Mouse (Mus musculus) liver, embryonic 12.5 days (tissue): Measurements from ENCODE around the gene Gm11639. TPM values are rescaled to one million over a fixed set of nuclear protein-coding genes. Genes with fewer than 3 reads are reported as not detected.

Experiments
- ATAC-seq: fragments of 200-750 bp; cut with Nextera tagmentation; 2 replicates; pipeline ENCODE4 v1.8.0; 2017; ENCODE audit warnings: moderate number of reproducible peaks, mild to moderate bottlenecking, moderate library complexity
- H3K27ac ChIP-seq: fragments of 300-500 bp; sonication (generic); 2 replicates; pipeline ENCODE4 v1.5.1; 2016; ENCODE audit warnings: mild to moderate bottlenecking
- H3K27me3 ChIP-seq: fragments of 300-500 bp; sonication (generic); replicated peaks from 2 replicates; pipeline ENCODE4 v1.6.1; 2016; ENCODE audit warnings: mild to moderate bottlenecking, moderate library complexity
- H3K36me3 ChIP-seq: fragments of 300-500 bp; sonication (generic); 2 replicates; pipeline ENCODE4 v1.6.1; 2016; ENCODE audit warnings: mild to moderate bottlenecking, moderate library complexity
- H3K4me1 ChIP-seq: fragments of 300-500 bp; sonication (generic); 2 replicates; pipeline ENCODE4 v1.6.1; 2016
- H3K4me2 ChIP-seq: fragments of 300-500 bp; sonication (generic); 2 replicates; pipeline ENCODE4 v1.6.1; 2016; ENCODE audit warnings: mild to moderate bottlenecking, moderate library complexity
- H3K4me3 ChIP-seq: fragments of 300-500 bp; sonication (generic); 2 replicates; pipeline ENCODE4 v1.5.1; 2016; ENCODE audit warnings: mild to moderate bottlenecking, moderate library complexity
- H3K9ac ChIP-seq: fragments of 300-500 bp; sonication (generic); 2 replicates; pipeline ENCODE4 v1.6.1; 2016; ENCODE audit warnings: mild to moderate bottlenecking, moderate library complexity
- H3K9me3 ChIP-seq: fragments of 300-500 bp; sonication (generic); replicated peaks from 2 replicates; pipeline ENCODE4 v1.6.1; 2016; ENCODE audit warnings: mild to moderate bottlenecking, moderate library complexity
- WGBS: fragments of 180-500 bp; shearing (Covaris S2); methylation state at CpG from one replicate; pipeline ENCODE4 v1.1.7; 2016; ENCODE audit not compliant: insufficient replicate concordance; 5-methylcytosine and 5-hydroxymethylcytosine counted together
- polyA plus RNA-seq: library from polyadenylated mRNA; unstranded; fragments of >200 nt; fragmentation: Nextera tagmentation; extraction: Ambion mirVana; gene quantifications from 2 replicates; pipeline ENCODE4 v1.2.1, GENCODE M21; 2016

Gene Gm11639
- polyA plus RNA-seq, 1 experiment from 2014 or later: 0.05 TPM

DNA sequence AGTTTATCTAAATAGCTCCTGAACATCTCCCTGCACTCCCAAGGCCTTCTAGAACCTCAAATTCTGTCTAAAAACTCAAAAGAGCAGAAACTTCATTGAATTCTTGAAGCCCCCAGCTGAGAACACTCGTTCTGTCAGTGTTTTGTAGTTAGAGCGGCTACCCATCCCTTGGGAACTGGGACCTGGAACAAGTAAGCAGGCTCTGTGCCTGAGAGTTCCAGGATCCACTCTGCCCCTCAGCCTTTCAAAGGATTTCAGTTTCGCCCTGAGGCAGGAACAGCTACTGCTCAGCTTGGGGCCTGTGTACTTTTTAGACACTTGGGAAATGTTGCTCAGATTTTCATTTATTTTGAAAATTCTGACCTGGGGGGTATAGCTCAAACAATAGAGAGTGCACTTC lies 461.1 kb downstream of the Gm11639 start, which contains the start of gene Gm10842:
TSS of gene Gm10842 (plus strand) at position 301 of the 400 bp plus-strand sequence.
- Histone ChIP-seq H3K9me3 (no peaks in the 10 kb centered on the region), H3K4me3 (no peak within 1 kb of the TSS), H3K36me3 (peaks cover 4% of the 10 kb centered on the region; the same call in 1 of the 2 replicates), H3K27me3 (no peaks in the 10 kb centered on the region), H3K27ac (peak within 1 kb of the TSS; percentile 77; the same call in 1 of the 2 replicates), H3K4me2 (no peak within 1 kb of the TSS), H3K4me1 (peaks cover 71% of the 10 kb centered on the region), H3K9ac (no peak within 1 kb of the TSS)
- 82% methylated on average over 3 of the region's 3 CpGs for WGBS
- ATAC-seq: no peak

DNA sequence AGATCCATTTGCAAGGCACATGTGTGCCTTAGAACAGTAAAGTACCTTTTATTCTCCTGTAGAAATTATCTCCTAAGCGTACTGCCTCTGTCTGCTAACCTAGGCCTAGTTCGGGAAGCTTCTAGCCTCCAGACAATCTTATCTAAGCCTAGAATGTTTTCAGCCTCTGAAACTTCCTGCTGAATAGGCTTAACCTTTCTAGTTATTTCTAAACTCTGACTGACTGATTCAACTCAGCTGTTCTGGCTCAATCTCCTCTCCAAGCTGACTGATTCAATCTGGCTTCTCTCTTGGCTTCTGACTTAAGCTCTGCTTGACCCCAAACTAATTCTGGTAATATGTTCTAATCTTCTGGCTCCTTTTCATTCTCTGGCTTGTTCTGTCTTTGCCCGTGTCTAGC lies 463.8 kb downstream of the Gm11639 start:
- H3K4me3 ChIP-seq: no peak overlapping the region
- peaks cover 72% of the 10 kb centered on the region for H3K4me1 ChIP-seq
- H3K36me3 ChIP-seq: no peaks in the 10 kb centered on the region
- no peak overlapping the region; the same call in 1 of the 2 replicates for H3K9ac ChIP-seq
- 29% methylated on average over 3 of the region's 3 CpGs for WGBS
- H3K27ac ChIP-seq: peak overlapping the region; percentile 95
- no peaks in the 10 kb centered on the region for H3K27me3 ChIP-seq
- ATAC-seq: no peak
- no peaks in the 10 kb centered on the region for H3K9me3 ChIP-seq
- H3K4me2 ChIP-seq: no peak overlapping the region

DNA sequence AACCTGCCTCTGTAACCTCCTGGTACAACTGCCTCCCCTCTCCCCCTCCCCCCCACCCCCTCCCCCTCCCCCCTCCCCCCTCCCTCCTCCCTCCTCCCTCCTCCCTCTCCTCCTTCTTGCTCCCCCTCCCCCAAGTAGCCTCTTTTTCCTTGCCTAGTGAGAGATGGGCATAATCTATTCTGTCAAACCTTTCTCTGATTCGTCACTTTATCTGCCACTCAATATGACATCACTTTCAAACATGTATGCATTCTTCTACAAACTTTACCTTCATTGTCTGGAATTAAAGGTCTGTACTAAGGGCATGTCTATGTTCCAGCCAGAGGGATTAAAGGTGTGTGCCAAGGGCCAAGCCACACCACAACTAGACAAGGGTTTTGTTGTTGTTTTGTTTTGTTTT lies 464.3 kb downstream of the Gm11639 start:
- Histone ChIP-seq H3K9ac (no peak overlapping the region), H3K9me3 (no peaks in the 10 kb centered on the region), H3K4me3 (no peak overlapping the region), H3K27me3 (no peaks in the 10 kb centered on the region), H3K27ac (peak overlapping the region; percentile 95), H3K4me2 (no peak overlapping the region), H3K4me1 (peaks cover 72% of the 10 kb centered on the region), H3K36me3 (no peaks in the 10 kb centered on the region)
- 67% methylated on average over 1 of the region's 1 CpGs for WGBS
- no peak for ATAC-seq

DNA sequence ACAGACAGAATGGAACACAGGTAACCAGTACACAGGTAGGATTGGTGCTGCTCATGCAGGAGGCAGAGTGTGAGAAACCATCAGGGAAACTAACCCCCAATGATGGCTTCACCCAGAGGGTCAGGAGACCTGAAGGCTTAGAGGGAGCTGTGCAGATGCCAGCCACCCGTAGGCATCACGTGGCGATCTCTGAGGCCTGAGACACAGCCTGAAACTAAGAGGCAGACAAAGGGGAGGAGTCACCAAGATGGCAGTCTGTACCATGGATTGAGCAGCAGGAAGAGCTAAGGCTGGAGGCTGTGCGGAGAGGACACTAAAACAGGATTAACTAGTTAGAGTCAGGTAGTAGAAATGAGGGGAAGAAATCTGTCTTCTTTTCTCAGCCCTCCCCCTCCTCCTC lies 465.2 kb downstream of the Gm11639 start:
- 53% methylated on average over 4 of the region's 4 CpGs for WGBS
- H3K36me3 ChIP-seq: no peaks in the 10 kb centered on the region
- no peak overlapping the region for H3K4me3 ChIP-seq
- ATAC-seq: no peak
- peak overlapping the region; percentile 95 for H3K27ac ChIP-seq
- peak overlapping the region; percentile 69; the same call in 1 of the 2 replicates for H3K9ac ChIP-seq
- peaks cover 71% of the 10 kb centered on the region for H3K4me1 ChIP-seq
- no peaks in the 10 kb centered on the region for H3K9me3 ChIP-seq
- H3K27me3 ChIP-seq: no peaks in the 10 kb centered on the region
- peak overlapping the region; percentile 70 for H3K4me2 ChIP-seq

DNA sequence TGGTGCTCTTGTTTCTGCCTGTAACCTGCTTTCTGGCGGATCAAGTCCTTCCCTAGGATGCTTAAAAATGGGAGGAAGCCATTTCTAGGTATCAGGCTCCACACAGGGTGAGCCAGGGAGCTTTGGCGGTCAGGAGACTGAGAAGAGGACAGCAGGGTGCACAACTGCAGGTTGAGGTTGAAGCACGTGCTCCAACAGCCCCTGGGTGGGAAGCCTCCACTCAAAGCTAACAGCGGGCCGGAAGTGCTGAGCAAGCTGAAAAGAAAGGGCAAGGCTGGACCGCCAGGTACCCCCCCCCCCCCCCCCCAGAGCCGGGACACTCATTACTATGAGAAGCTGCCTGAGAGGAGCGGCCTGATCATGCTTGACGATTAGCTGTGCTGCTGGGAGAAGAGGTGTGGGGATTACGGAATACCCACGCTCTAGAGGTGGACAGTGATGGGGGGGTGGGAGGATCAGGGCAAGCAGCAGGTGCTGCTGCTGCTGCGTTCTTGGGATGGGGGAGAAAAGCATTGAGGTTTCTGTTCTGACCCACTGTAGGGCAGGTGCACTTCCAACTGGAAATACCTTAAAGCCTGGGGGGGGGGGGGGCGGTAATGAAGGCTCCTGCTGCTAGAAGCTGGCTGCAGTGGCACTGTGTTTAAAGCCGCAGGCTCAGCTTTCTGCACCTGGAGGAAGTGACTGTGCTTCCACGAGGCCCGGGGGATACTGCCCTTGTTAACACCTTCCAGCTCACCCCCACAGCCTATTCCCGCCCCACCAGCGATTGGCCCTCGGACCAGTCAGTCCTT lies 465.9 kb downstream of the Gm11639 start:
- H3K27me3 ChIP-seq: no peaks in the 10 kb centered on the region
- H3K4me1 ChIP-seq: peaks cover 75% of the 10 kb centered on the region
- H3K36me3 ChIP-seq: no peaks in the 10 kb centered on the region
- peak overlapping the region; percentile 33 for H3K4me3 ChIP-seq
- H3K4me2 ChIP-seq: peak overlapping the region; percentile 70
- H3K9me3 ChIP-seq: no peaks in the 10 kb centered on the region
- peak overlapping the region; percentile 69 for H3K9ac ChIP-seq
- WGBS: 18% methylated on average over 18 of the region's 19 CpGs
- H3K27ac ChIP-seq: peak overlapping the region; percentile 95
- ATAC-seq: no peak

DNA sequence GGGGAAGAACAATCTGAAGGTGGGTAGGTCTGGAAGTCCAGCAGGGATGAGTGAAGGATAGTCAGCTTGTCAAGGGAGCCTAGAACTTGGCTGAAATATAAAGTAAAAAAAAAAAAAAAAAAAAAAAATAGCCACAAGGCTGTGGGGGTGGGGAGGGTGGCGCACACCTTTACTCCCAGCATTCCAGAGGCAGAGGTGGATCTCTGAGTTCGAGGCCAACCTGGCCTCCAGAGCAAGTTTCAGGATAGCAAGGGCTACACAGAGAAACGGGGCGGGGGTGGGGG lies 466.5 kb downstream of the Gm11639 start:
- H3K4me1 ChIP-seq: peaks cover 80% of the 10 kb centered on the region
- no peak for ATAC-seq
- H3K27me3 ChIP-seq: no peaks in the 10 kb centered on the region
- 30% methylated on average over 2 of the region's 4 CpGs for WGBS
- H3K9me3 ChIP-seq: no peaks in the 10 kb centered on the region
- H3K27ac ChIP-seq: peak overlapping the region; percentile 95
- peak overlapping the region; percentile 70 for H3K4me2 ChIP-seq
- H3K4me3 ChIP-seq: peak overlapping the region; percentile 33; the same call in 1 of the 2 replicates
- no peaks in the 10 kb centered on the region for H3K36me3 ChIP-seq
- peak overlapping the region; percentile 69 for H3K9ac ChIP-seq

DNA sequence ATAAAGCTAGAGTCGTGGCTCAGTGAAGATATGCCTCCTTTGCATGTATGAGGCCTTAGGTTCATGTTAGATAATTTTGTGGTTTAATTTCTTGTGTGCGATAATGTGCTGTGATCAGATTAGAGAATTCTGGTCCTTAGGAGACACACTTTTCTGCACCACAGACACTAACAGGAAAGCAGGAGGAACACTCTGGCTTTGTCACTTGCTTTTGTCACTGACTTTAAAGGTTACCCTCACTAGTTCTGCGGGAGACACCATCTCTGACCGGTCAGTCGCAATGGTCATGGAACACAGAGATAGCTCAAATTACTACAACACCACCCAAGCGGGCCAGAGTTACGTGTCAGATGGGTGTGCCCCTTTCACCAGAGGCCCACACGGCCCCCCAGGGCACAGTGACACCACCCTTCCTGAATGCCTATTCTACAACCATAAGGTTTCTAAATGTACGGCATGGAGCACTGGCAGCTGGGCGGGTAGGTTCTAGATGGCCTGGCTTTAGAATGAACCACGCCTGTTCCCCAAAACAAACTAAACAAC lies 466.9 kb downstream of the Gm11639 start:
- Histone ChIP-seq H3K4me1 (peaks cover 85% of the 10 kb centered on the region), H3K9me3 (no peaks in the 10 kb centered on the region), H3K4me2 (peak overlapping the region; percentile 70), H3K27me3 (no peaks in the 10 kb centered on the region), H3K27ac (peak overlapping the region; percentile 95), H3K36me3 (no peaks in the 10 kb centered on the region), H3K4me3 (peak overlapping the region; percentile 33), H3K9ac (peak overlapping the region; percentile 69)
- WGBS: 17% methylated on average over 11 of the region's 11 CpGs
- peak; percentile 89 for ATAC-seq

DNA sequence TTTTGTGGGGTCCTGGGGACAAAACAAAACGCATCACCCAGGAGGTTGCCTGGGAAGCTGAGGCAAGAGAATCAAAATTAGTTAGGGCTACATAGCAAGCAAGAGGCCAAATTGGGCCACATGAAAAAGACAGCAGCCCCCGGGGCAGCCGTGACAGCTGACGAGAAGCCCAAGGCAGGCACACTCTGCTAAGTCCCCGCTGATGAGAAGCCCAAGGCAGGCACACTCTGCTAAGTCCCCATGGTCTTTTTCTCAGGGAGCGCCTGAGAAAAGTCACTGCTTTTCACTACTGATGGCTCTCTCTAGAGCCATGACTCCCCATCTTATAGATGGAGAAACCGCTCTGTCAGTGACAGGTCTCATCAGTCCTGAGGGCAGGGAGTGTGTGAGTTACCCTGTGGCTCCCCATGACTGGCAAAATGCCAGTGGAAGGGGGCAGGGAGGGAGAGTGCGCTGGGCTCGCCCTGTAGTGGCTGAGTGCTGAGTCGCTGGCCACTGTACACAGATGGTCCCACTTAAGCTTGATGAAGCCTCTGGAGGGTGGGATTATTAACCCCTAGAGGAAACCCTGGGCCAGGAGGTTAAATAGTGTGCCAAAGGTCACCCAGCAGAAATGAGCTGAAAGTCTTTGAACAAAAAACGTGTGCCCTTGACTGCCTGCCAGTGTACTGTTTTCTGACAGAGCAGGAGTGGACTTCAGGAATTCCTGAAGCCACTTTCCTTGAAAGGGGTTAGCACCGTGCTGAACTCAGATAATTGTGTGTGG lies 467.7 kb downstream of the Gm11639 start:
- Histone ChIP-seq H3K9ac (peak overlapping the region; percentile 69), H3K9me3 (no peaks in the 10 kb centered on the region), H3K4me1 (peaks cover 93% of the 10 kb centered on the region), H3K27ac (peak overlapping the region; percentile 95), H3K4me2 (peak overlapping the region; percentile 70), H3K27me3 (no peaks in the 10 kb centered on the region), H3K36me3 (no peaks in the 10 kb centered on the region), H3K4me3 (peak overlapping the region; percentile 33; the same call in 1 of the 2 replicates)
- WGBS: 35% methylated on average over 12 of the region's 12 CpGs
- peak; percentile 79 for ATAC-seq

DNA sequence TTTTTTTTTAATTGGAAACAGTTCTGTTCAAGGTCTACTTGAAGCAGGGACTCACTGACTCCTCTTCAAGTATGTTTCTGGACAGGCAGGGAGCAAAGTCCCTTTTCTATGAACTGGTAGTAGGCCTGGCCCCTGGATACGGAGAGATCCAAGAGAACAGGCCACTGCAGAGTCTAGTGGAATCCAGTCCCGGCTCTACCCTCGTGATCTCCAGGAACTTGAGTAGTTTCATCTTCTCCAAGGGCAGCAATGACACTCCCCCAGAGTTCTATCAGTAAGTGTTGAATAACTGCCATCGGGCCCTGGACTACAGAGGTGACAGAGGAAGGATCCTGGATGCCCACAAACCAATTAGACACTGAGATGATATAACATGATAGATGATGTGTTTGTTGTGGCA lies 470.4 kb downstream of the Gm11639 start:
- Histone ChIP-seq H3K4me1 (peaks cover 88% of the 10 kb centered on the region), H3K36me3 (no peaks in the 10 kb centered on the region), H3K4me3 (no peak overlapping the region), H3K4me2 (peak overlapping the region; percentile 62), H3K9ac (0 out of 2 replicates have a peak overlapping the region, but pooled peaks have one; percentile 12), H3K27ac (peak overlapping the region; percentile 81), H3K27me3 (no peaks in the 10 kb centered on the region), H3K9me3 (no peaks in the 10 kb centered on the region)
- WGBS: 64% methylated on average over 4 of the region's 4 CpGs
- ATAC-seq: no peak

DNA sequence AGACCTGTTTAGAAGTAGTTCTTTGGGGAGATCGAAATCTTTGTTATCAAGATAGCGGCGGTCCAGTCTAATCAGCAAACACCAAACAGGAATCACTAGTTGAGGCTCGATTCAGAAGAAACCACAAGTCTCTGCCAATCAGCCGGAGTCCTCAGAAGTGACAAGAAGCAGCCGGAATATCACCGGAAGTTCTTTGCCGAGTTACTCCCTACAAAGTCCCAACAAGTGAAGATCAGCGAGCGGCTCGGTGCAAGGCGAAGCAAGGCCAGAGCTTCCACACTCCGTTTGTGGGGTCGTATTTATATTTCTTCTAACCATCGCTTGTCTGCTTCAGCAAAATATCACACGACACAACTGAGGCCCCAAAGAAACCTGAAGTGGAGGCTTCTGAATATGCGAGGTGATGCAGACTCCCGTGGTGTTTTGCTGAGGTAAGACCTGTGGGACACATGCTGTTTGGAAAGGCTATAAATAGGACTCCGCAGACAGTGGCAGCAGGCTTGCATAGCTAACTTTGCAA lies 471.3 kb downstream of the Gm11639 start:
- peak overlapping the region; percentile 50 for H3K4me3 ChIP-seq
- ATAC-seq: no peak
- peaks cover 83% of the 10 kb centered on the region for H3K4me1 ChIP-seq
- peak overlapping the region; percentile 66 for H3K9ac ChIP-seq
- H3K4me2 ChIP-seq: peak overlapping the region; percentile 62
- 46% methylated on average over 19 of the region's 19 CpGs for WGBS
- H3K27me3 ChIP-seq: no peaks in the 10 kb centered on the region
- peak overlapping the region; percentile 81 for H3K27ac ChIP-seq
- 0 out of 2 replicates have a peak, but pooled peaks cover 5% of the 10 kb centered on the region for H3K36me3 ChIP-seq
- H3K9me3 ChIP-seq: no peaks in the 10 kb centered on the region

DNA sequence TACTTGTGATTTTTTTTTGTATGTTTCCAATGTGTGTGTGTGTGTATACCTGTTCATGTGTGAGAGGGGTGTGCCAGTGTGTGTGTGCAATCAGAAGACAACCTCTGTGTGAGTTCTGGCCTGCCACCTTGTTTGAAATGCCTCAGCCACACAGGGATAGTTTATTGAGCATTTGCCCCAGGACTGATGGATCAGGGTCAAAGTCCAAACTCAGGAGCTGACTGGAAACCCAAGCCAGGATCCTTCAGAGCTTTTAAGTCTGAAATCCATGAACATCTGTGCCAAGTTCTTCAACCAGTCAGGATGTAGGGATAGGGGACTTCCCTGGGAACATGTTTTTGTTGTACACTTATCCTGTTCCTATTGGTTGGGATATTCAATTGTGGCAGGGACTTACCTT lies 472.5 kb downstream of the Gm11639 start:
- peaks cover 6% of the 10 kb centered on the region; the same call in 1 of the 2 replicates for H3K27me3 ChIP-seq
- H3K4me1 ChIP-seq: peaks cover 70% of the 10 kb centered on the region
- H3K4me3 ChIP-seq: peak overlapping the region; percentile 50
- peak overlapping the region; percentile 81; the same call in 1 of the 2 replicates for H3K27ac ChIP-seq
- peak overlapping the region; percentile 62 for H3K4me2 ChIP-seq
- peak overlapping the region; percentile 66 for H3K9ac ChIP-seq
- no peak for ATAC-seq
- 0 out of 2 replicates have a peak, but pooled peaks cover 3% of the 10 kb centered on the region for H3K9me3 ChIP-seq
- H3K36me3 ChIP-seq: 0 out of 2 replicates have a peak, but pooled peaks cover 12% of the 10 kb centered on the region
